Mouse (Mus musculus) kidney, postnatal 0 days (tissue): Measurements from ENCODE around the gene Gm20479. TPM values are rescaled to one million over a fixed set of nuclear protein-coding genes. Genes with fewer than 3 reads are reported as not detected.

Experiments used
- ATAC-seq: fragments of 200-750 bp; cut with Nextera tagmentation; replicated peaks from 2 replicates; pipeline ENCODE4 v1.8.0; 2017; ENCODE audit warnings: low read depth, moderate number of reproducible peaks, moderate TSS enrichment, moderate library complexity; ENCODE audit not compliant: low FRiP score
- DNase-seq: peaks from one replicate; pipeline ENCODE4 v3.0.0-alpha.2; 2016; ENCODE audit warnings: low spot score
- H3K27ac ChIP-seq: fragments of 300-500 bp; sonication (generic); 2 replicates; pipeline ENCODE4 v1.5.1; 2014; ENCODE audit warnings: mild to moderate bottlenecking
- H3K27me3 ChIP-seq: fragments of 300-500 bp; sonication (generic); 2 replicates; pipeline ENCODE4 v1.6.1; 2014; ENCODE audit warnings: low read length, mixed read lengths; ENCODE audit not compliant: insufficient read depth
- H3K36me3 ChIP-seq: fragments of 300-500 bp; sonication (generic); 2 replicates; pipeline ENCODE4 v1.6.1; 2014; ENCODE audit warnings: low read length, mixed read lengths; ENCODE audit not compliant: insufficient read depth
- H3K4me1 ChIP-seq: fragments of 300-500 bp; sonication (generic); replicated peaks from 2 replicates; pipeline ENCODE4 v1.6.1; 2014; ENCODE audit warnings: antibody characterized with exemption, low read length, mixed read lengths; ENCODE audit not compliant: insufficient read depth
- H3K4me2 ChIP-seq: fragments of 300-500 bp; sonication (generic); 2 replicates; pipeline ENCODE4 v1.6.1; 2014; ENCODE audit warnings: mild to moderate bottlenecking, low read length, moderate library complexity, mixed read lengths
- H3K4me3 ChIP-seq: fragments of 300-500 bp; sonication (generic); replicated peaks from 2 replicates; pipeline ENCODE4 v1.5.1; 2014; ENCODE audit warnings: low read depth, low read length
- H3K9ac ChIP-seq: fragments of 300-500 bp; sonication (generic); 2 replicates; pipeline ENCODE4 v1.6.1; 2014; ENCODE audit warnings: low read depth, low read length
- H3K9me3 ChIP-seq: fragments of 300-500 bp; sonication (generic); replicated peaks from 2 replicates; pipeline ENCODE4 v1.6.1; 2016; ENCODE audit warnings: low read length, inconsistent platforms, mixed read lengths
- CTCF ChIP-seq: IDR thresholded peaks from 2 replicates; pipeline ENCODE4 v1.5.1; 2016; ENCODE audit warnings: antibody characterized with exemption, low read depth, mild to moderate bottlenecking, moderate library complexity
- WGBS: fragments of 180-500 bp; shearing (Covaris S2); extraction: QIAGEN DNeasy Blood & Tissue Kit; methylation state at CpG from one replicate; pipeline ENCODE4 v1.1.7; 2014; 5-methylcytosine and 5-hydroxymethylcytosine counted together
- polyA plus RNA-seq: library from polyadenylated mRNA; unstranded; fragments of >200 nt; fragmentation: Nextera tagmentation; extraction: Ambion mirVana; gene quantifications from 2 replicates; pipeline ENCODE4 v1.2.1, GENCODE M21; 2015

Gene Gm20479
- polyA plus RNA-seq, 1 experiment from 2014 or later = 0.57 TPM

DNA sequence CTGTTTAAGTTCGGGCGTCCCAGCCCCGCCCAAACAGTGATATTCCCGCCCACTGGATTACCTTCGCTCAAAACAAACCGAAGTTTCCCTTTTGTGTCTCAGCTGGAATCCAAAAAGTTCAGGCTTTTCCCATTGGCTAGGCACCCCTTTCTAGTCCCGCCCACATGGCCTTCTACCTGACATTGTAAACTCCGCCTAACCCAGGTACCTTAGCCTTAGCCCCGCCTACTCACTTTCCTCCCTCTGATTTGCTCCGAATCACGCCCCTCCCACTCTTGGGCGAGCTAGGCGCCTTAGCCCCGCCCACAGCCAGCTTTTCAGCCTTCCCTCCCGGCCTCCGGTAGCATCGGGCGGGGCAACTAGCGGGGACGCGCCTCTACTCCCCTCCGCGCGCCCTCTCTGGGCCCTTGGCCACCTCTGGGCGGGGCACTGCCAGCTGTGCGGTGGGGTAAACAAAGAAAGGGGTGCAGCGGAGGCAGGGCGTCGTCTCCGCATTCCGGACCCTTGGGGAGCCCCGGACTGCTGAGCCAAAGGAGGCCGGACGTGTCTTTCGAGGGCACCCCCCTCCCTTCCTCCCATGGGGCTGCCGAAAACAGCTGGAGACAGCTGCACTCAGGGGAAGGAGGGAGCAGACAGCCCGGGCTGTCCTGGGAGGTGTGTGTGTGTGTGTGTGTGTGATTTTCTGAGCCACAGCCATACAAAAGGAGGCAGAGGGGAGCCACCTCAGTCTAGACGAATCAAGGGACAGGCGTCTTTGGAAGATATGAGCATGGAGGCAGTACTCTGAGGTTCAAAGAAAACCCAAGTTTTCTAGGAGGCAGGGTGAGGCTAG lies 26.3 kb downstream of the Gm20479 start:
- H3K4me1 ChIP-seq = peaks cover 24% of the 10 kb centered on the region
- H3K4me2 ChIP-seq = peak overlapping the region; percentile 89
- H3K36me3 ChIP-seq = no peaks in the 10 kb centered on the region
- peak overlapping the region; percentile 57; the same call in 1 of the 2 replicates for H3K9ac ChIP-seq
- no peaks in the 10 kb centered on the region for H3K9me3 ChIP-seq
- H3K27me3 ChIP-seq = peaks cover 8% of the 10 kb centered on the region
- DNase-seq (peak; percentile 98), ATAC-seq (peak; percentile 58)
- peak overlapping the region; percentile 59 for H3K4me3 ChIP-seq
- WGBS = under 1% methylated on average over 38 of the region's 39 CpGs
- peak overlapping the region; percentile 94 for H3K27ac ChIP-seq
- no peak for TF ChIP-seq CTCF

DNA sequence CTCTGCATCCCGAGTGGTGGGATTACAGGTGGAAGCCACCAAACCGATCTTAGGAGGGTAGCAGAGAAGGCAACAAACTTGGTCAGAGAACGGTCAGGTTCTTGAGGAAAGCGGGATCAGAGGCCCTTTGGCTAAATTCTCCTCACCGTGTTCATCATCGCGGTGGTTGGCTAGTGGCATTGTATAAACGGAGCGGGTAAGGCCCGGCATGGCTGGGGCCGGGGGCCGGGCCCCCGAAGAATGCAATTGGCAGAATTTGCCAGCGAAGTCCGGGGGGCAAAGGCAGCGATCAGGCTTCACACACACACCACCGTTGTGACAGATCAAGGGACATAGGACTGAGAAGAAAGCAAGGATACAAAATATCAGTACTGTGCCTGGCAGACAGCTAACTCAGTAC lies 27.2 kb downstream of the Gm20479 start:
- DNase-seq (no peak), ATAC-seq (no peak)
- TF ChIP-seq CTCF = no peak
- Histone ChIP-seq H3K27ac (no peak overlapping the region), H3K9ac (no peak overlapping the region), H3K4me1 (peaks cover 28% of the 10 kb centered on the region), H3K27me3 (peaks cover 8% of the 10 kb centered on the region), H3K9me3 (no peaks in the 10 kb centered on the region), H3K4me2 (peak overlapping the region; percentile 89), H3K36me3 (no peaks in the 10 kb centered on the region), H3K4me3 (no peak overlapping the region)
- 27% methylated on average over 17 of the region's 17 CpGs for WGBS

GRCm38 (mm10) chr7:27329326-27329947 lies 27.8 kb downstream of the Gm20479 start:
- H3K27me3 ChIP-seq = peaks cover 7% of the 10 kb centered on the region
- H3K4me2 ChIP-seq = peak overlapping the region; percentile 89
- H3K4me1 ChIP-seq = peaks cover 27% of the 10 kb centered on the region
- H3K27ac ChIP-seq = no peak overlapping the region
- peak overlapping the region; percentile 32; the same call in 1 of the 2 replicates for H3K9ac ChIP-seq
- 5% methylated on average over 45 of the region's 45 CpGs for WGBS
- H3K4me3 ChIP-seq = no peak overlapping the region; the same call in 1 of the 2 replicates
- peak; percentile 90 for DNase-seq
- H3K9me3 ChIP-seq = no peaks in the 10 kb centered on the region
- peak; percentile 78 for TF ChIP-seq CTCF
- ATAC-seq = peak; percentile 16
- H3K36me3 ChIP-seq = no peaks in the 10 kb centered on the region

GRCm38 (mm10) chr7:27328648-27329047 lies 28.6 kb downstream of the Gm20479 start:
- peaks cover 19% of the 10 kb centered on the region for H3K4me1 ChIP-seq
- ATAC-seq (no peak), DNase-seq (no peak)
- H3K27me3 ChIP-seq = peaks cover 3% of the 10 kb centered on the region; the same call in 1 of the 2 replicates
- H3K9ac ChIP-seq = no peak overlapping the region
- H3K27ac ChIP-seq = no peak overlapping the region
- TF ChIP-seq CTCF = no peak
- H3K9me3 ChIP-seq = no peaks in the 10 kb centered on the region
- H3K36me3 ChIP-seq = no peaks in the 10 kb centered on the region
- no peak overlapping the region for H3K4me3 ChIP-seq
- peak overlapping the region; percentile 89; the same call in 1 of the 2 replicates for H3K4me2 ChIP-seq
- WGBS = 46% methylated on average over 16 of the region's 16 CpGs

GRCm38 (mm10) chr7:27328161-27328560 lies 29.1 kb downstream of the Gm20479 start:
- H3K4me3 ChIP-seq = no peak overlapping the region
- WGBS = 85% methylated on average over 11 of the region's 11 CpGs
- H3K9me3 ChIP-seq = no peaks in the 10 kb centered on the region
- no peak overlapping the region for H3K9ac ChIP-seq
- peaks cover 16% of the 10 kb centered on the region for H3K4me1 ChIP-seq
- DNase-seq = no peak
- ATAC-seq = no peak
- H3K36me3 ChIP-seq = no peaks in the 10 kb centered on the region
- H3K27ac ChIP-seq = no peak overlapping the region
- TF ChIP-seq CTCF = no peak
- no peak overlapping the region for H3K4me2 ChIP-seq
- H3K27me3 ChIP-seq = peaks cover 2% of the 10 kb centered on the region; the same call in 1 of the 2 replicates

GRCm38 (mm10) chr7:27327500-27327899 lies 29.7 kb downstream of the Gm20479 start:
- H3K27me3 ChIP-seq = no peaks in the 10 kb centered on the region; the same call in 1 of the 2 replicates

More at GRCm38 (mm10) chr7:27327500-27327899, 29.7 kb downstream of the Gm20479 start:
- Histone ChIP-seq H3K9me3 (no peaks in the 10 kb centered on the region), H3K27ac (no peak overlapping the region), H3K4me1 (peaks cover 16% of the 10 kb centered on the region), H3K36me3 (no peaks in the 10 kb centered on the region), H3K9ac (no peak overlapping the region), H3K4me2 (no peak overlapping the region), H3K4me3 (no peak overlapping the region)
- 95% methylated on average over 8 of the region's 8 CpGs for WGBS
- ATAC-seq (no peak), DNase-seq (no peak)
- TF ChIP-seq CTCF = no peak
